Mouse (Mus musculus) cortical plate, adult 2 months (tissue): ENCODE measurements around the gene Zc3h12b. TPM values are rescaled to one million over a fixed set of nuclear protein-coding genes. Genes with fewer than 3 reads are reported as not detected.
A peak's percentile ranks its signal among the peaks of the same experiment; 100 is the strongest.

Experiments
- H3K27ac ChIP-seq: fragments of 200-500 bp; 2 replicates; pipeline ENCODE4 v1.5.1; 2012; ENCODE audit warnings: low read length, control low read depth, inconsistent platforms; ENCODE audit not compliant: insufficient read depth
- H3K4me1 ChIP-seq: fragments of 200-500 bp; 2 replicates; pipeline ENCODE4 v1.6.1; 2011; ENCODE audit warnings: low read length; ENCODE audit not compliant: control insufficient read depth, insufficient read depth
- H3K4me3 ChIP-seq: fragments of 200-500 bp; 2 replicates; pipeline ENCODE4 v1.5.1; 2011; ENCODE audit warnings: mild to moderate bottlenecking, low read length, control low read depth; ENCODE audit not compliant: insufficient read depth
- CTCF ChIP-seq: fragments of 200-500 bp; IDR thresholded peaks from 2 replicates; pipeline ENCODE4 v1.5.1; 2011; ENCODE audit warnings: mild to moderate bottlenecking, control low read depth, low read length; ENCODE audit not compliant: insufficient read depth; ENCODE audit errors: extremely low read depth
- POLR2A ChIP-seq: fragments of 200-500 bp; IDR thresholded peaks from 2 replicates; pipeline ENCODE4 v1.6.1; 2011; ENCODE audit warnings: mild to moderate bottlenecking, low read length, control low read depth; ENCODE audit not compliant: insufficient read depth; ENCODE audit errors: extremely low read depth
- polyA plus RNA-seq: library from polyadenylated mRNA; depleted of rRNA; stranded (reverse); fragments of >200 nt; gene quantifications from 2 replicates; pipeline ENCODE4 v1.2.3, GENCODE M21; 2012; rRNA removed

Zc3h12b gene
- 9.9 and 10.5 TPM in 2 replicates for polyA plus RNA-seq

DNA sequence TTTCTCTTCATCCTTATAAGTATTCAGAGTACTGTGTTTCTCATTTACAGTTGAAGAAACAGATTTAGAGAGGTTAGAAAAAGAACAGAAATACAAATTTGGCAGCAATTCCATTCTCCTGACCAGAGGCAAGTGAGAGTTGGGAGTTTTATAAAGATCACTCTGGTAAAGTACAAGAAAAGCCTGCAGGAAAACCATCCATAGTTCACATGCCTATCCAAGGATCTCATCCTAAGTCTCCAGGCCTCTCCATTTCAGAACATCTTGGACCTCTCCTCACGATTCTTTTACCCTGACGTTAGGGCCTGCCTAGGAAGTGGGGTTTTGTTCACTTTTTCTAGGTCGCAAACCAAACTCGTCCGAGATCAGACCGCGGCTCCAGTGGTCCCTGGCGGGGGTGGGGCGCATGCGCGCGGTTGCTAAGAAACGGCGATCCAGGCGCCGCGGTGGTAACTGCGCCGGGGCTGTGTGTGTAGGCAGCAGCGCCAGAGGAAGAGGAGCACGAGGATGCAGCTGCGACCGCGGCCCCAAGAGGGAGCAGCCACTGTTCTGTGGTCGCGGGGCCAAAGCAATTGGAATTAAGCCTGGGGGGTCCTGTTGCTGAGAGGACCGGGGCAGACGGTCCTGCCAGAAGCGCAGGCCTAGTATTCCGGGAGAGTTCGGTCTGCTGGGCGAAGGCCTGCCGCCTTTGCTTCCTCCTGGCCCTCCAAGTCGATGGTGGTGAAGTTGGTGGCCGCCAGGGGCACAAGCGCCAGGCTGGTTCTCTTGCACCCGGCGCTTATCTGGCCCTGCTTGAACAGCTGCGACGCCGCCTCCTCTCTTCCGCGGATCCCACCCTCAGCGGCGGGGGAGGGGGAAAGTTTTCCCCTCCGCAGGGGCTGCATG, at the start of gene Zc3h12b:
TSS of gene Zc3h12b (plus strand) at position 452 of the 885 bp plus-strand sequence.
- no peak for TF ChIP-seq POLR2A
- TF ChIP-seq CTCF = no peak
- Histone ChIP-seq H3K4me3 (peak within 1 kb of the TSS; percentile 69), H3K4me1 (no peaks in the 10 kb centered on the region), H3K27ac (peak within 1 kb of the TSS; percentile 84)

DNA sequence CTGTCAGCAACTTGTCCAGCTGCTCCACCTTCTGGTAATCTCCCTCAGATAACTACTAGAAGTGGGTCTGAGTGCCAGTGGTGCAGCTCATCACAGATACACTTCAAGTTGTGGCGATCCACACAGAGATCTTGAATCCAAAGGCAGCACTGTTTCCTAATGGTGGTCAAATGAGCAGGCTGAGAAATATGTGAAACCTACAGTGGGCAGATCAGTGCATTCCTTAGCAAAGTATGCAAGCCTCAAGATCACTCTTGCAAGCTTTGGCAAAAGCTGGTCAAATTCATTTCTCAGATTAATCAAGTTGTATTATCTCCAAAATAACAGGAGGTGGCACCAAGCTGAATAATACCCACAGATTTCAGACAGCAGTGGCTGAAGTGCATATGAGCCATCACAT, 29.3 kb upstream of the Zc3h12b start:
- no peak overlapping the region for H3K4me3 ChIP-seq
- TF ChIP-seq CTCF = no peak
- TF ChIP-seq POLR2A = no peak
- no peak overlapping the region for H3K27ac ChIP-seq
- H3K4me1 ChIP-seq = no peaks in the 10 kb centered on the region

DNA sequence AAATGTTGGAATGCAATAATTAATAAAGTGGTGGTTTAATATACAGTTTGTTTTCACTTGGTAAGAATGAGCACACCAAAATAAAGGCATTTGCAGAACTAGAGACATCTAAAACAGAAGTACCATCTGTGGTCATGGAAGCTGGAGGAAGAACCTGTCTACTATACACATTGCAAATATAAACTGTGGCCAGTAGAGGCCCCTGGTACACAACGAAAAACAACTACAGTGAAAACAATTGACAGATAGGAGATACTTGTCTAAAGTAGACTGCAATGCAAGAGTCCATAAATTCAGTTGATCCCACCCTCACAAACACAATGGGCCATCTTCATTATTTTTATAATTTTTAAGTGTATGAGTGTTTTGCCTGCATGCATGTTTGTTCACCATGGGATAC, 24.4 kb upstream of the Zc3h12b start:
- Histone ChIP-seq H3K27ac (no peak overlapping the region), H3K4me3 (no peak overlapping the region), H3K4me1 (no peaks in the 10 kb centered on the region)
- TF ChIP-seq CTCF = no peak
- no peak for TF ChIP-seq POLR2A

DNA sequence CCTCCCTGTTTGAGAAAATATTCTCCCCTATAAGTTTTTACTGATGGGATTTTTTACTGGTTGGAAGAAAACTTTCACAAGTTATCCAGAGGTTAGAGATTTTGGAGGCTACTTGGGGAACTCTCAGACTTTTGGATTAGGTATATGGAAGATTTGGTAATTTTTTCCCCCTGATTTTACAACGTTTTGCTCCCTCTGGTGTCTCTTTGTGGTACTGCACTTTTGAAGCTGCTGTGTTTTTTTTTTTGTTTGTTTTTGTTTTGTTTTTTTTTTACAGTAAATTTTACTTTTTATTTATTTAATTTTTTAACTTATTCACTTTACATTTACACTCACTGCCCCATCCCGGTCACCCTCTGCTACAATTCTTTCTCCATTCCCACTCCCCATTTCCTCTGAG, 26.8 kb downstream of the Zc3h12b start:
- H3K4me1 ChIP-seq = no peaks in the 10 kb centered on the region
- TF ChIP-seq POLR2A = no peak
- no peak for TF ChIP-seq CTCF
- no peak overlapping the region for H3K27ac ChIP-seq
- no peak overlapping the region for H3K4me3 ChIP-seq

DNA sequence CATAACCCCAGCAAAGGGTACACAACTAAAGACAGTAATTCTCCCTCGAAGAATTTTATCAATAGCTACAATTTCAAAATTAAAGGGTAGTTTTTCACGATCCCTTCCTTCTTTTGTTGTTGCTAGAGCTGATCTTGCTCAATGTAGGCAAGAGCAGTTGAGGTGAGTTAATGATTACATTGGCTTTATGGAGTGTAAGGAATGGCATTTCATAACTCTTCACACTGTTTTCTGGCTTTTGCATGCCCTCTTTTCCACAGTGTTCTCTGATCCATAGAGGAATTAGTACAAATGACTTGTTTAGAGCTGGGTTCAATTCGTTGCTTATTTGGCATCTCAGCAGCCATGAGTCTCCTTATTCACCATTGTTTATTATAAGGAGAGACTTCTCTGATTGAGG, 84.4 kb downstream of the Zc3h12b start:
- no peaks in the 10 kb centered on the region for H3K4me1 ChIP-seq
- H3K4me3 ChIP-seq = no peak overlapping the region
- no peak overlapping the region for H3K27ac ChIP-seq
- TF ChIP-seq POLR2A = no peak
- no peak for TF ChIP-seq CTCF

DNA sequence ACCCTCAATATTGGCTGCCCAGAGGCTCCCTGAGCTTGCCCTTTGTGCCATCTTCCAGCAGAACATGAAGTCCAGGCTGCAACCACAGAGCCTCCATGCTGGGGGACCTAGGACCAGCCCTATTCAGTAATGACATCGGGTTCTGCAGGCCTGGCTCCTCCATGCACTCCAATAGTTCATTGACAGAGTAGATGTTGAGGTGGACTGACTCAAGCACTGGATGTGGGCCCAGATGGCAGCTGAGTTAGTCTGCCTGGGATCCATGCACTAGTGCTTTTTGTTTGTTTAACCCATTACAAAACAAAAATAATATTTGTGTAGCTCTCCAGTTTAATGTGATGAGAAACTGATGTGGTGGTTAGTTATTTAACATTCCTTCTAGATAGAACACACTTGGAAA, 90.3 kb downstream of the Zc3h12b start:
- Histone ChIP-seq H3K4me3 (no peak overlapping the region), H3K4me1 (no peaks in the 10 kb centered on the region), H3K27ac (no peak overlapping the region)
- TF ChIP-seq POLR2A = no peak

DNA sequence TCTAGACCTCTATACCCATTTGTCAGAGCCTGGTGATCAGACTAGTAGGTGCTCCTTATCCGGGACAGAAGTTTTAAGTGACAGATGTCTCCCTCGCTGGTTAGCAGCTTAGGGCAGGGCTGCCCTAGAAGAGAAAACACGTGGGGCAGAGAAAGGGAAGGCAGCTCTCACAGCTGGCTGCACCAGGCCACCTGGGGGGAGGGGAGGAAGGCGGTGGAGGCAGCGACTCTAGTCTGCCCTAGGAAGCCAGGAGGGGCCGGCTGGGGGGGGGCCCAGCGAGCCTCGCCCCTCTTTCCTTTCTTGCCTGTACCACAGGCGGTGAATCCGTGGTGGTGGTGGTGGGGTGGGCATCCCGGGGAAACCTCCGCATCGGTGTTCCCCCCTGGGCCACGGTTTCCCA, 141.3 kb downstream of the Zc3h12b start:
- TF ChIP-seq POLR2A (no peak), CTCF (no peak)
- Histone ChIP-seq H3K4me3 (no peak overlapping the region), H3K27ac (no peak overlapping the region), H3K4me1 (no peaks in the 10 kb centered on the region)

DNA sequence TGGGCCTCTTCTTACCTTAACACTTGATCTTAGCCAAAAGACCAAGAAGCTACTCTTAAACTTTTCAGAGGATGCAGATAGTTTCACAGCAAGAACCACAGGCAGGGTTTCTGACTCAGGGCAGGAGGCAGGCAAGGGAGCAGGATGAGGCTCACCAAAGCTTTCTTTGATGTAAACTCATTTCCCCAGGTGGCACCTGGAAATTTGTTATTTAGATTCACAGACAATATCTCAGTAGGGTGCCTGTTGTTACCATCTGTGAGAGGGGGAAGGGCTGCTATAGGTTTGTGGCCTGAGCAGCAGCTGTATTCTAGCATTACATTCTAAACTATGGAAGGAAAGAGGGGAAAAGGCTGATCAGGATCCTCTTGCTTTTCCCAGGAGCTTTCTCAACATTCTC, 169.6 kb downstream of the Zc3h12b start:
- Histone ChIP-seq H3K4me3 (no peak overlapping the region), H3K4me1 (no peaks in the 10 kb centered on the region), H3K27ac (no peak overlapping the region)
- TF ChIP-seq CTCF = no peak
- no peak for TF ChIP-seq POLR2A

DNA sequence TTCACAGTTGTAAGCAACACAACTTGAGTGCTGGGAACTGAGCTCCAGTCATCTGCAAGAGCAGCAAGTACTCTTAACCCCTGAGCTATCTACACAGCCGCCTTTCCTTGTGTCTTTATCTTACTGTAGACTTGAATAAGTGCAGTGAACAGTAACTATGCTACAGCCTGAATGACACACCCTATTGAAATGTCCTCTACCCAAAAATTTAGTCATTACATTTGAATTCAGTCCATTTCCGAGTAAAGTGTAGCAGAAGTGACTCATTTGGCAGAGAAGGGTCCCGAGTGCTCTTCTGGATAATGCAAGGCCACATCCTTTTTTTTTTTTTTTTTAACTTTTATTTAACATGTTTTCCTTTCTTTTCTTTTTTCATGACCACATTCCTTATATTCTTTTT, 191.2 kb downstream of the Zc3h12b start:
- TF ChIP-seq POLR2A = no peak
- TF ChIP-seq CTCF = no peak
- Histone ChIP-seq H3K4me3 (no peak overlapping the region), H3K27ac (no peak overlapping the region), H3K4me1 (no peaks in the 10 kb centered on the region)

DNA sequence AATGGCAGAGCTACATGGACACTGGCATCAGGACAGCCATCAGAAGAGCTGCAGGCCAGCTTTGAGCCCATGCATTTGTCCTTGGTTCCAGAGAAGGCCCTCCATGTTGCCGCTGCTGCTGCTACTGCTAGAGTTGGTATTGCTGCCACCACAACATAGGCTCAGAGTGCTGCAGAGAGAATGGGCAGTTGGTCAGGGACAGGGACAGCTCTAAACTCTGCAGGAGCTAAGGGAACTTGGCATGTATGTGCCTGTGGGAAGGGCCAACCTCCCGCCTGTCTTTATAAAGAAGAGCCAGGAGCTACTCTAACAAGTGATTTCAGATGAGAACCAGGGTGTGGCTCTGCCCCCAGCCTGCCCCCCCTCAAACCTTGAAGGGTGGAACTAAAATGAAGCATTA, 224.0 kb downstream of the Zc3h12b start:
- TF ChIP-seq POLR2A = no peak
- no peak for TF ChIP-seq CTCF
- no peak overlapping the region for H3K27ac ChIP-seq
- H3K4me3 ChIP-seq = no peak overlapping the region
- no peaks in the 10 kb centered on the region for H3K4me1 ChIP-seq

DNA sequence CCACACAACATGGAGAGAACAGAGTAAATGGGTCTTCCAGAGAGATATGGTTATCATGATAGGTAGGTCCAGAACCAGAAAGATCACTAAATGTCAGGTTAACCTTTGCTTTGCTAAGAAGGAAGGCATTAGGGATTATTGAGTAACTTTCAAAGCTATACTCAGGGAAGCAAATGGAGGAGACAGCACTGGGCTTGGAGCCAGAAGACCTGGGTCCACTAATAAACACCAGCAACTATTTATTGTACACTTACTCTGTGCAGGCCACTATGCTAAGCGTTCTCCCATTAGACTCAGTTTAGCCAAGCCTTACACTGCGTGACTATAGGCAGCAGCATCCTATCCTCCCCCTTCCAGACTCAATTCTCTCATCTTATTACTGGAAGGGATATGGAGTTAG, 234.0 kb downstream of the Zc3h12b start:
- TF ChIP-seq CTCF = no peak
- no peak for TF ChIP-seq POLR2A
- no peaks in the 10 kb centered on the region for H3K4me1 ChIP-seq
- H3K27ac ChIP-seq = no peak overlapping the region
- H3K4me3 ChIP-seq = no peak overlapping the region
